Mouse (Mus musculus): Measurements from ENCODE around the gene Sephs2.

DNA sequence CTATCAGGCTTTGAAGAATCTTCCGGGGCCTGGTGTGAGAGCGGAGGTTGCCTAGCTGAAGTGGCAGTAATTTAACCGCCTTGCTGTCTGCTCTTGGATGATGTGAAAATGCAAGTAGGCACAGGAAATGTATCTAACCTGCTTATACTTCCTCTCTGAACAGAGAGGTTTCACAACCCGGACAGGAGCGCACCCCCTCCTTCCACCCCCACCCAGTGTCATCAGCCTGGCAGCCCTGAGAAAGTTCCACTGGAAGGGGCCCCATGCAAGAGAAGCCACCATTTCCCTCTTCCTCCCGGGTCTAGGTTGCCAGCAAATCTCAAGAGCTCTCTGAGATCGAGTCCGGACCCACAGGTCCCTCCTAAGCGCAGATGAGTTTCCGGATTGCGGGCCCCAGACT lies 22.2 kb upstream of the Sephs2 start, which contains the start of gene Itgal:
- TF ChIP-seq POLR2A (IDR thresholded peaks at IDR 0.05; ENCODE audit: borderline replicate concordance, control insufficient read depth, low read depth, low read length) (peak; percentile 48; the same call in 1 of the 2 replicates), CTCF (IDR thresholded peaks at IDR 0.05; ENCODE audit: control insufficient read depth, insufficient read depth, low read length) (no peak)

Data from bone marrow, adult 2 months (tissue).